Mouse (Mus musculus): ENCODE data around the gene Mroh7.

DNA sequence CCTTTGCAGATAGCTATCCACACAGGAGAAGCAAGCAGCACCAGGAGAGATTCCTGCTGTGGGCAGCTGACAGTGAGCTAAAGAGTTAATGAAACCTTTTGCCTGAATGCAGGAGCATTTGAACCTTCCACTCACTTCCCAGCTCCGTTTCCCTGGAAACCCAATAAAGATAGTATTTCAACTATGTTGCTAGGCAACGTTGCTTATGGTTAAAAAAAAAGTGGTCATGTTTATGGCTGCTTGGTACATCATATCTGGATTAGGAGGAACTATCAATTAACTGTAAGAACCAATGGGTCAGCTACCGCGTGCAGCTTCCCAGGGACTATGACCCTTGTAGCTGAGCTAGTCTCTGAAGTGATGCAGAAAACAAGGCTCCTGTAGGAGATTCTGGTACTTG, 29.9 kb downstream of the Mroh7 start:
- no peak for TF ChIP-seq CTCF (conservative IDR thresholded peaks at IDR 0.05; ENCODE audit: low read length)
- TF ChIP-seq POU5F1 (IDR thresholded peaks at IDR 0.05; ENCODE audit: borderline replicate concordance, low read length), result no peak
